Mouse (Mus musculus) spleen, postnatal 10 days (tissue): ENCODE results near the gene Ubr4.
A peak's percentile ranks its signal among the peaks of the same experiment; 100 is the strongest.
"Not testable (repeated sequence)": the region's sequence is repeated elsewhere in the genome, so short reads cannot be mapped to it uniquely, and the experiment has no call there.

ENCODE experiments used
- DNase-seq, 2 experiments: peaks; one replicate each; pipeline ENCODE4 v3.0.0; 2021 to 2022; ENCODE audit warnings: low spot score in 2 of 2

Ubr4 gene

GRCm38 (mm10) chr4:139484496-139484895 lies 132.1 kb downstream of the Ubr4 start:
- no peak for DNase-seq

DNA sequence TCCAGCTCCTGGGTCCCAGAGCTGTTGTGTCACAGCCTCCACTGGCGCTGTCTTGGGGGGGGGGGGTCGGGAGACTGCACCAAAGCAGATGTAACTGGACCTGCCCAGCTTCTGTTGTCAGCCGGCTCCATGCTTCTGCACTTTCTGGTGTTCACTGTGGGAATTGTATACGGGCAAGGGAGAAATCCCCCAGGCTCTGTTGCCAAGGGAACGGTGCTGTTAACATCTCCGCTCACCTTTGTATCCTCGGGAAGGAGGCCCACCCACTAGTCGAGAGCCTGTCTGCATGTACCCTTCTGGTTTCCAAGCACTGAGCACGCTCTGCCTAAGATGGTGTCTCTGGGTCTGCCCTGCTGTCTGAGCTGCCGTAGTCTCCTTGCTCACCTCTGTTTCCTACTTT lies 134.7 kb downstream of the Ubr4 start:
- no peak for DNase-seq

- DNase-seq: no peak
Measured at GRCm38 (mm10) chr4:139488325-139488724, 135.9 kb downstream of the Ubr4 start.

- no peak for DNase-seq
Measured at GRCm38 (mm10) chr4:139489946-139490345, 137.5 kb downstream of the Ubr4 start.

DNA sequence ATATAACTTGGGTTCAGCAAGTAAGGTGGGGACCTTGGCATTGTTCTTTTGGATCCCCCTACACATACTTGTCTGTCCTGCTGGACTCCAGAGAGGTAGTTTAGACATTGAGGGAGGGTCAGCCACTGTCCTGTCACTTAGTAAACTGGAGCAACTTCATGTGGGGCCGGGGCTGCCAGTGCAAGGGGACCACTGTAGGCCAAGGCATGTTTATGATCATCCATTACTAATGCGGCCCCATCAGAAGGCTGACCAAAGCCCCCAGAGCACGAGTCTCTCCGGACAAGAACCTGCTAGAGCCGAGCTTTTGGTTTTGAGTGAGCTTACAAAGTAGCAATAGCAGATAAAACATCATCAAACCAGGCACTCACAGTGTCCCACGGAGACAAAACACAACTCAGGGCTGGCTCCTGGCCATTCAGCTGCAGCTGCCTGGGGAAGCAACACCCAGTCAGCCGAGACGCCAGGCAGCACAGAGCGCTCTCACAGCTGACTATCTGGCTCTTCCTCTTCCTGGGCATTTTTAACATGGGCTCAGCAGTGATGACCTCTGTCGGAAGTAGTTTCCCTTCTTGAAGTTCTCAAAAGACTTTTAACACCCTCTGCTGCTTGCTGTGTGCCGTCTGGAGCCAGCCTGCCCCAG lies 138.1 kb downstream of the Ubr4 start:
- DNase-seq: no peak

GRCm38 (mm10) chr4:139491541-139492170 lies 139.2 kb downstream of the Ubr4 start:
- DNase-seq: no peak

DNA sequence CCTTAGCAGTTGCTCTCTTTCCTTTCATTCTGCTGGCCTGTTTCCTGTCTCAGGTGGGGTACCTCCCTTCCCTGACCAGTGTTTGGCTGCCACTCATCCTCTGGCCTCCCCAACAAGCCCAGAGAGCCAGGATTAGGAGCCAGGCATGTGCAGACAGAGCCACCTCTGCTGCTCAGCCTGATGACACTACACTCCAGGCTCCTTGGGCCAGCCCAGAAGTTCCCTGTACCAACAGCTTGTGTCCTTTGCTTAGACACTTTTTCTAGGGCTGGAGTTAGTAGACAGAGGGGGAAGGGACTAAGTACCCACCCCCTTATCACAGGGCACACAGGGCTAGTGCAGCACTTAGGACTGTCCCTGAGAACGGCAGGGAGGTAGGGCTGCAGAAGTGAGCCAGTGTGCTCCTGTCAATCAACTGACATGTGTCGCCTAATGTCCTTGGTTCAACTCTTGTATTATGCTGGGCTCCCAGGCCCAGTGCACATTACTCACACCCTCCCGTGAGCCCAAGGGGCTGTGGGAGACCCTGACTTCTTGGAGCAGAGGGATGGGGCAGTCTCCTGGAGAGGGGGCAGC lies 139.9 kb downstream of the Ubr4 start:
- no peak for DNase-seq

GRCm38 (mm10) chr4:139493227-139494025 lies 141.0 kb downstream of the Ubr4 start:
- DNase-seq: peak in 1 of 2 experiments; percentile 33

DNA sequence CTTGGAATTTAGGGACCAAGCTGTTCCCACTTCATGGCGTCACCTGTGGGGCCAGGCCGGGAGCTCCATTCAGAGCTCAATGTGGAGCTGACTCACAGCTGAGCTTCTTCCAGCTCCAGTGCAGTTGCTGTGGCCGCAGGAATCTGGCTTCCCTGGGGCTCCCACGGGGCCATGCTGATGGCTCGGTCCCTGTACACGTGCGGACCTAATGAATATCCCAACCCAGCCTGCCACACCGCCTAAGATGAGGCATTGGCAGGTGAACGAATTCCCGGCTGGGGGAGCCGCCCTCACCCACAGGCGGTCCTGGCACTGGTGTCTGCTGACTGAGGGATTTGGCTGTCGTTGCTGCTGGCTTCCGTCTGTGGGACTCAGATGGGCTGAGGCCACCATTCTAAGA lies 148.4 kb downstream of the Ubr4 start:
- no peak for DNase-seq

DNA sequence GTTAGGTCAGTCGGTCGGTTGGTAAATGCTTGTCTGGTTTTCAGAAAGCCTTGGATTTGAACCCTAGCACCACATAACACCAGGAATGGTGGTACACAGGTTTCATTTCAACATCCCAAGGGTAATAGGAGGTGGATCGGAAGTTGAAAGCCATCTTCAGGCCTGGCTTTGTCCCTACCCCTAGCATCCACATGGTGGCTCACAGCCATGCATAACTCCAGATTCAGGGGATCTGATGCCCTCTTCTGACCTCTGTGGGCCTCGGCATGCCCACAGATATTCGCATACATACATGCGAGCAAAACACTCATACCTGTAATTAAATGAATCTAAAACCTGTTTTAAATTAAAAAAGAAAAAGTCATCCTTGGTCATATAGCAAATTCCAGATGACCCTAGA lies 149.3 kb downstream of the Ubr4 start:
- DNase-seq: no peak

DNA sequence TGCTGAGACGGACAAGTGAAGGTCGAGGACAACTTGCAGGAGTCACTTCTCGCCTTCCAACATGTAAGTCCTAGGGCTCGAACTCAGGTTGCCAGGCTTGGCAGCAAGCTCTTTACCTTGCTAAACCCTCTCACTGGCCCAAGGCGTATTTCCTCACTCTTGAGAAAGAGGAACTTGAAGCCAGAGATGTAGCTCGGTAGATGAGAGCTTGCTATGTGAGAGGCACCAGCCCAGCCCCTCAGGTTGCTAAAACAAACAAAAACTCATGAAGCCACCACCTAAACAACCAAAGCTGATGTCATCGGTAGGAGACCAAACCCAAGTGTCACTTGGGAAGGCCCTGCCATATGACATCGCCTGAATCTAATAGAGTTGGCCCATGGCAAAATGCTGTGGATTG lies 151.5 kb downstream of the Ubr4 start:
- no peak for DNase-seq

DNA sequence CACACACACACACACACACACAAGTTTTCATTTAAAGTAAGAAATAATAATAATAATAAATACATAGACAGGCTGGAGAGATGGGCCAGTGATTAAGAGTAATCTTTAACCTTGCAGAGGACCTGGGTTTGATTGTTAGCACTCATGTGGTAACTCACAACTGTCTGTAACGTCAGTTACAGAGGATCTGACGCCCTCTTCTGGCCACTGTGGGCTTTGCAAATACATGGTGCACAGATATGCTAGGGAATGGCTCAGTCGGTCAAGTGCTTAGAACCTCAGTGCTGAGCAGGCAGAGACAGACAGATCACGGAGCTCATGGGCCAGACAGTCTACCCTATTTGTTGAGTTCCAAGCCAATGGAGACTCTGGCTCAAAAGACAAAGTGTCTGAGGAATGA lies 153.3 kb downstream of the Ubr4 start:
- DNase-seq: no peak

GRCm38 (mm10) chr4:139506727-139507126 lies 154.3 kb downstream of the Ubr4 start:
- no peak for DNase-seq

DNA sequence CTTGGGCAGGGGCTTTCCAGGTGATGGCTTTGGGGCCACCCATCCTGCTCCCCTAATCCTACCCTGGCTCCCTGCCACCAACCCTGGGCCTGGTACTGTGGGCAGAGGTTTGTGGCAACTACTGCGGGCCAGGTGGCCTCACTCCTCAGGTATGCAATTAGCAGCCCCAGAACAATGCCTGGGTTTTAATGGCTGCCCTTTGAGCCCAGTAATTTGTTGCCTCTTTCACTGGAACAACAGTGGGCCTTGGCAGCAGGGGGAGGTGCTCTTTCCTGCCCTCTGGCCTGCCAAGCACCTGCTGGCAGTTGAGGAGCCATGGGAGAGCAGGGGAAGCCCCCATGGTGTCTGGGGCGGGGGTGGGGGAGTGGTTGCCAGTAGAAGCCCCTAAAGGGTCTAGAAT lies 156.7 kb downstream of the Ubr4 start:
- no peak for DNase-seq

GRCm38 (mm10) chr4:139511557-139511956 lies 159.1 kb downstream of the Ubr4 start:
- no peak for DNase-seq

GRCm38 (mm10) chr4:139512985-139513384 lies 160.6 kb downstream of the Ubr4 start:
- DNase-seq: no peak

- DNase-seq: no peak
Measured at GRCm38 (mm10) chr4:139519221-139519620, 166.8 kb downstream of the Ubr4 start.

DNA sequence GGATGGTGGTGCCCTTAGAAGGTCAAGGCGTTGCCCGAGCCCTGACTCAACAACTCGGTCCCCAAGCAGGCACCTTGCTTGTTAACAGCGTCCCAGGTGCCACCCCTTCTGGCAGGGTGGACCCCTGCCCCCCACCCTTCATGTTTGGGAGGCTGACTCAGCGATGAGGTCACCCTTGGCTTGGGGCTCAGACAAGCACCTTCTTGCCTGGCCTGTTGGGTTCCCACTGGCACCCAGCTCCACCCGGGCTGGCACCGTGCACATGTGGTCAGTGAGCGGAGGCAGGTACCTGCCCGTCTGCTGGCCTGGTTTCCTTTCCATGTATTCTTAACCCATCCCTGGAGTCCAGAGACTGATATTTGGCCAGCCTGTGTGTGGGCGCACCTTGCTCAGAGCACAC lies 169.5 kb downstream of the Ubr4 start:
- DNase-seq: no peak

DNA sequence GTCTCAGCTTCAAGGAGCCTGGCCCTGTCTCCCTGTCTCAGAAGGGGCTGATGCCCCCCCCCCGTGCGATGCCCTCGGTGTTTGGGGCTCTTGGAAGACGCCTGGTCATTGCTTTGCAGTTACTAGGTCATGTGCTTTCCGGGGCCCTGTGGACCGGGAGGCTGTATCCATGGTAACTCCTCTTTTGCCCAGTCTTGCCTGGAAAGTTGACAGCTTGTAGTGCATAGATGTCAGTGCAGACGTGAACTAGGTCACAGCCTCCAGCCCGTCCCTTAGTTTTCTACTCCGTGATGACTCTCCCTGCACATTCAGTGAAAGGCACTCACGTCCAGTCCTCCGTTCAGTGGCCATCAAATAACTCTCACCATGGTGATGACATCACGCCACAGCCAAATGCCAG lies 174.1 kb downstream of the Ubr4 start:
- no peak for DNase-seq

GRCm38 (mm10) chr4:139530248-139530647 lies 177.8 kb downstream of the Ubr4 start, which contains the start of gene Iffo2:
Iffo2 (plus strand) TSS chr4:139530548.
- not testable (repeated sequence) for DNase-seq

GRCm38 (mm10) chr4:139532081-139532480 lies 179.7 kb downstream of the Ubr4 start:
- no peak for DNase-seq

GRCm38 (mm10) chr4:139535127-139535695 lies 182.8 kb downstream of the Ubr4 start:
- DNase-seq: no peak
